Mouse (Mus musculus): ENCODE results near the gene Rab17. TPM values are rescaled to one million over a fixed set of nuclear protein-coding genes. Genes with fewer than 3 reads are reported as not detected.

Gene Rab17
- polyA plus RNA-seq, 1 experiment from 2014 or later, result not detected

GRCm38 (mm10) chr1:90998891-90999611 is 29.6 kb upstream of the Rab17 start:
- Histone ChIP-seq H3K4me2 (ENCODE audit: low read length) (peak overlapping the region; percentile 98), H3K9ac (replicated peaks; ENCODE audit: low read length) (peak overlapping the region; percentile 80), H3K4me1 (ENCODE audit: control insufficient read depth, insufficient read depth, low read length) (peaks cover 22% of the 10 kb centered on the region), H3K27ac (replicated peaks; ENCODE audit: low read depth, low read length) (peak overlapping the region; percentile 39; the same call in 1 of the 2 replicates), H3K4me3 (replicated peaks; ENCODE audit: low read depth, low read length) (peak overlapping the region; percentile 70), H3K9me3 (ENCODE audit: control insufficient read depth, low read length) (no peaks in the 10 kb centered on the region), H3K27me3 (ENCODE audit: control insufficient read depth, insufficient read depth, low read length) (no peaks in the 10 kb centered on the region), H3K36me3 (ENCODE audit: control insufficient read depth, insufficient read depth, low read length) (no peaks in the 10 kb centered on the region)
- ATAC-seq (ENCODE audit: low FRiP score, low TSS enrichment) (peak; percentile 63; the same call in 1 of the 2 replicates), DNase-seq (peak; percentile 73)
- 1% methylated on average over 41 of the region's 41 CpGs for WGBS

GRCm38 (mm10) chr1:90998268-90998890 is 28.9 kb upstream of the Rab17 start, which contains the start of gene Lrrfip1:
Gene Lrrfip1, plus strand, starts transcription at chr1:90998737.
- Histone ChIP-seq H3K9me3 (ENCODE audit: control insufficient read depth, low read length) (no peaks in the 10 kb centered on the region), H3K4me2 (ENCODE audit: low read length) (peak within 1 kb of the TSS; percentile 98), H3K9ac (replicated peaks; ENCODE audit: low read length) (peak within 1 kb of the TSS; percentile 80), H3K27me3 (ENCODE audit: control insufficient read depth, insufficient read depth, low read length) (no peaks in the 10 kb centered on the region), H3K4me1 (ENCODE audit: control insufficient read depth, insufficient read depth, low read length) (peaks cover 22% of the 10 kb centered on the region), H3K4me3 (replicated peaks; ENCODE audit: low read depth, low read length) (peak within 1 kb of the TSS; percentile 70), H3K36me3 (ENCODE audit: control insufficient read depth, insufficient read depth, low read length) (no peaks in the 10 kb centered on the region), H3K27ac (replicated peaks; ENCODE audit: low read depth, low read length) (peak within 1 kb of the TSS; percentile 39; the same call in 1 of the 2 replicates)
- peak; percentile 85 for ATAC-seq (ENCODE audit: low FRiP score, low TSS enrichment)
- peak; percentile 83 for DNase-seq
- 3% methylated on average over 59 of the region's 59 CpGs for WGBS

GRCm38 (mm10) chr1:90997641-90998040 is 28.2 kb upstream of the Rab17 start:
- Histone ChIP-seq H3K27ac (replicated peaks; ENCODE audit: low read depth, low read length) (no peak overlapping the region), H3K4me3 (replicated peaks; ENCODE audit: low read depth, low read length) (no peak overlapping the region; the same call in 1 of the 2 replicates), H3K4me2 (ENCODE audit: low read length) (peak overlapping the region; percentile 98), H3K36me3 (ENCODE audit: control insufficient read depth, insufficient read depth, low read length) (no peaks in the 10 kb centered on the region), H3K9me3 (ENCODE audit: control insufficient read depth, low read length) (no peaks in the 10 kb centered on the region), H3K4me1 (ENCODE audit: control insufficient read depth, insufficient read depth, low read length) (peaks cover 22% of the 10 kb centered on the region), H3K9ac (replicated peaks; ENCODE audit: low read length) (no peak overlapping the region), H3K27me3 (ENCODE audit: control insufficient read depth, insufficient read depth, low read length) (no peaks in the 10 kb centered on the region)
- DNase-seq (no peak), ATAC-seq (ENCODE audit: low FRiP score, low TSS enrichment) (no peak)
- 88% methylated on average over 5 of the region's 5 CpGs for WGBS

- H3K4me3 ChIP-seq (replicated peaks; ENCODE audit: low read depth, low read length), result no peak overlapping the region
- no peaks in the 10 kb centered on the region for H3K9me3 ChIP-seq (ENCODE audit: control insufficient read depth, low read length)
- no peak overlapping the region for H3K4me2 ChIP-seq (ENCODE audit: low read length)
- 92% methylated on average over 4 of the region's 4 CpGs for WGBS
- peaks cover 22% of the 10 kb centered on the region for H3K4me1 ChIP-seq (ENCODE audit: control insufficient read depth, insufficient read depth, low read length)
- H3K27ac ChIP-seq (replicated peaks; ENCODE audit: low read depth, low read length), result no peak overlapping the region
- no peak for ATAC-seq (ENCODE audit: low FRiP score, low TSS enrichment)
- H3K36me3 ChIP-seq (ENCODE audit: control insufficient read depth, insufficient read depth, low read length), result no peaks in the 10 kb centered on the region
- no peak for DNase-seq
- no peak overlapping the region for H3K9ac ChIP-seq (replicated peaks; ENCODE audit: low read length)
- H3K27me3 ChIP-seq (ENCODE audit: control insufficient read depth, insufficient read depth, low read length), result no peaks in the 10 kb centered on the region
Measured at GRCm38 (mm10) chr1:90997136-90997535, 27.7 kb upstream of the Rab17 start.

GRCm38 (mm10) chr1:90995916-90996315 is 26.5 kb upstream of the Rab17 start:
- Histone ChIP-seq H3K4me1 (ENCODE audit: control insufficient read depth, insufficient read depth, low read length) (peaks cover 22% of the 10 kb centered on the region), H3K9ac (replicated peaks; ENCODE audit: low read length) (no peak overlapping the region), H3K27me3 (ENCODE audit: control insufficient read depth, insufficient read depth, low read length) (no peaks in the 10 kb centered on the region), H3K4me2 (ENCODE audit: low read length) (no peak overlapping the region), H3K36me3 (ENCODE audit: control insufficient read depth, insufficient read depth, low read length) (no peaks in the 10 kb centered on the region), H3K27ac (replicated peaks; ENCODE audit: low read depth, low read length) (no peak overlapping the region), H3K4me3 (replicated peaks; ENCODE audit: low read depth, low read length) (no peak overlapping the region), H3K9me3 (ENCODE audit: control insufficient read depth, low read length) (no peaks in the 10 kb centered on the region)
- 83% methylated on average over 1 of the region's 1 CpGs for WGBS
- DNase-seq, result no peak
- no peak for ATAC-seq (ENCODE audit: low FRiP score, low TSS enrichment)

GRCm38 (mm10) chr1:90981346-90981745 is 11.9 kb upstream of the Rab17 start:
- no peak overlapping the region for H3K4me2 ChIP-seq (ENCODE audit: low read length)
- no peak overlapping the region for H3K4me3 ChIP-seq (replicated peaks; ENCODE audit: low read depth, low read length)
- no peak overlapping the region for H3K27ac ChIP-seq (replicated peaks; ENCODE audit: low read depth, low read length)
- H3K36me3 ChIP-seq (ENCODE audit: control insufficient read depth, insufficient read depth, low read length), result no peaks in the 10 kb centered on the region
- H3K4me1 ChIP-seq (ENCODE audit: control insufficient read depth, insufficient read depth, low read length), result no peaks in the 10 kb centered on the region
- no peaks in the 10 kb centered on the region for H3K9me3 ChIP-seq (ENCODE audit: control insufficient read depth, low read length)
- H3K9ac ChIP-seq (replicated peaks; ENCODE audit: low read length), result no peak overlapping the region
- H3K27me3 ChIP-seq (ENCODE audit: control insufficient read depth, insufficient read depth, low read length), result no peaks in the 10 kb centered on the region
- no peak for ATAC-seq (ENCODE audit: low FRiP score, low TSS enrichment)
- 79% methylated on average over 3 of the region's 3 CpGs for WGBS
- no peak for DNase-seq

GRCm38 (mm10) chr1:90980638-90981330 is 11.3 kb upstream of the Rab17 start:
- Histone ChIP-seq H3K4me1 (ENCODE audit: control insufficient read depth, insufficient read depth, low read length) (peaks cover 2% of the 10 kb centered on the region; the same call in 1 of the 2 replicates), H3K27me3 (ENCODE audit: control insufficient read depth, insufficient read depth, low read length) (no peaks in the 10 kb centered on the region), H3K9ac (replicated peaks; ENCODE audit: low read length) (no peak overlapping the region), H3K4me3 (replicated peaks; ENCODE audit: low read depth, low read length) (no peak overlapping the region), H3K4me2 (ENCODE audit: low read length) (no peak overlapping the region), H3K36me3 (ENCODE audit: control insufficient read depth, insufficient read depth, low read length) (no peaks in the 10 kb centered on the region), H3K9me3 (ENCODE audit: control insufficient read depth, low read length) (no peaks in the 10 kb centered on the region), H3K27ac (replicated peaks; ENCODE audit: low read depth, low read length) (no peak overlapping the region)
- ATAC-seq (ENCODE audit: low FRiP score, low TSS enrichment) (no peak), DNase-seq (no peak)
- WGBS, result 86% methylated on average over 10 of the region's 10 CpGs

GRCm38 (mm10) chr1:90975960-90976359 is 6.5 kb upstream of the Rab17 start:
- no peak overlapping the region for H3K9ac ChIP-seq (replicated peaks; ENCODE audit: low read length)
- peaks cover 5% of the 10 kb centered on the region; the same call in 1 of the 2 replicates for H3K27me3 ChIP-seq (ENCODE audit: control insufficient read depth, insufficient read depth, low read length)
- no peaks in the 10 kb centered on the region for H3K36me3 ChIP-seq (ENCODE audit: control insufficient read depth, insufficient read depth, low read length)
- peaks cover 19% of the 10 kb centered on the region for H3K4me1 ChIP-seq (ENCODE audit: control insufficient read depth, insufficient read depth, low read length)
- no peak overlapping the region for H3K4me2 ChIP-seq (ENCODE audit: low read length)
- no peaks in the 10 kb centered on the region for H3K9me3 ChIP-seq (ENCODE audit: control insufficient read depth, low read length)
- DNase-seq, result peak; percentile 72
- WGBS, result 38% methylated on average over 4 of the region's 4 CpGs
- peak; percentile 40; the same call in 1 of the 2 replicates for ATAC-seq (ENCODE audit: low FRiP score, low TSS enrichment)
- no peak overlapping the region for H3K4me3 ChIP-seq (replicated peaks; ENCODE audit: low read depth, low read length)
- H3K27ac ChIP-seq (replicated peaks; ENCODE audit: low read depth, low read length), result no peak overlapping the region
